Mouse (Mus musculus): Measurements from ENCODE around the gene Fam136a. TPM values are rescaled to one million over a fixed set of nuclear protein-coding genes. Genes with fewer than 3 reads are reported as not detected.
"Not testable (repeated sequence)": the region's sequence is repeated elsewhere in the genome, so short reads cannot be mapped to it uniquely, and the experiment has no call there.

Fam136a gene
- 10 to 100 TPM; 11.9 to 15.1 TPM for total RNA-seq (2021)
- long read RNA-seq, experiment 1, transcript Fam136a-201 (3 exons, 1,643 nt), result major isoform, 30 of 42 reads
- long read RNA-seq, experiment 1, partial matches to known transcripts, result 2 of 42 reads
- long read RNA-seq, experiment 1, other reads (novel, unspliced or antisense), result 10 of 42 reads
- long read RNA-seq, experiment 2, transcript Fam136a-201 (3 exons, 1,643 nt), result major isoform, 39 of 50 reads
- long read RNA-seq, experiment 2, partial matches to known transcripts, result 2 of 50 reads
- long read RNA-seq, experiment 2, other reads (novel, unspliced or antisense), result 9 of 50 reads

- peak; percentile 91 to 93 for DNase-seq
- intact Hi-C loops (cut with DNase I), result loop anchor here (2.0 kb wide), 1 partner anchor 35 kb away; no protein-coding TSS in a partner anchor
These were observed at the start of gene Fam136a for GRCm38 (mm10) chr6:86365371-86366124. Fam136a (plus strand) TSS chr6:86365646.

- DNase-seq, result no peak
- intact Hi-C loops (cut with DNase I), result no loop called here
These were observed 48.4 kb upstream of the Fam136a start for GRCm38 (mm10) chr6:86317066-86317465.

GRCm38 (mm10) chr6:86318855-86319254 lies 46.6 kb upstream of the Fam136a start:
- intact Hi-C loops (cut with DNase I), result no loop called here
- no peak for DNase-seq

GRCm38 (mm10) chr6:86322031-86322563 lies 43.3 kb upstream of the Fam136a start:
- DNase-seq, result no peak
- intact Hi-C loops (cut with DNase I), result no loop called here

- no peak for DNase-seq
- intact Hi-C loops (cut with DNase I), result no loop called here
These were observed 42.5 kb upstream of the Fam136a start for GRCm38 (mm10) chr6:86322991-86323390.

GRCm38 (mm10) chr6:86324400-86324799 lies 41.0 kb upstream of the Fam136a start:
- no peak for DNase-seq
- intact Hi-C loops (cut with DNase I), result no loop called here

GRCm38 (mm10) chr6:86325646-86326045 lies 39.8 kb upstream of the Fam136a start:
- intact Hi-C loops (cut with DNase I), result no loop called here
- DNase-seq, result no peak

- intact Hi-C loops (cut with DNase I), result no loop called here
- DNase-seq, result no peak
These were observed 38.6 kb upstream of the Fam136a start for GRCm38 (mm10) chr6:86326866-86327265.

GRCm38 (mm10) chr6:86328369-86328768 lies 37.1 kb upstream of the Fam136a start:
- intact Hi-C loops (cut with DNase I), result no loop called here
- DNase-seq, result no peak

GRCm38 (mm10) chr6:86329943-86330342 lies 35.5 kb upstream of the Fam136a start:
- DNase-seq, result no peak
- intact Hi-C loops (cut with DNase I), result no loop called here

- DNase-seq, result no peak
- intact Hi-C loops (cut with DNase I), result no loop called here
These were observed 30.2 kb upstream of the Fam136a start for GRCm38 (mm10) chr6:86335121-86335849.

- intact Hi-C loops (cut with DNase I), result no loop called here
These were observed 29.6 kb upstream of the Fam136a start for GRCm38 (mm10) chr6:86335860-86336259.

GRCm38 (mm10) chr6:86336340-86336739 lies 29.1 kb upstream of the Fam136a start:
- intact Hi-C loops (cut with DNase I); DNase-seq: not testable (repeated sequence)

More at GRCm38 (mm10) chr6:86335860-86336259, 29.6 kb upstream of the Fam136a start:
- DNase-seq, result no peak

- no peak for DNase-seq
These were observed 21.8 kb upstream of the Fam136a start for GRCm38 (mm10) chr6:86343656-86344055.

GRCm38 (mm10) chr6:86346063-86346462 lies 19.4 kb upstream of the Fam136a start:
- no peak for DNase-seq
- intact Hi-C loops (cut with DNase I), result no loop called here

More at GRCm38 (mm10) chr6:86343656-86344055, 21.8 kb upstream of the Fam136a start:
- intact Hi-C loops (cut with DNase I), result no loop called here

- intact Hi-C loops (cut with DNase I), result no loop called here
- no peak for DNase-seq
These were observed 16.2 kb upstream of the Fam136a start for GRCm38 (mm10) chr6:86349257-86349656.

GRCm38 (mm10) chr6:86354948-86355347 lies 10.5 kb upstream of the Fam136a start:
- intact Hi-C loops (cut with DNase I), result loop anchor here (10.0 kb wide), 1 partner anchor 330 kb away; the partner anchor contains the start of gene Add2
- DNase-seq, result no peak

GRCm38 (mm10) chr6:86356956-86357355 lies 8.5 kb upstream of the Fam136a start:
- DNase-seq, result no peak
- intact Hi-C loops (cut with DNase I), result loop anchor here (10.0 kb wide), 1 partner anchor 332 kb away; the partner anchor contains the start of gene Add2

GRCm38 (mm10) chr6:86360691-86361090 lies 4.8 kb upstream of the Fam136a start:
- intact Hi-C loops (cut with DNase I), result loop anchor here (5.0 kb wide), 3 partner anchors 168 to 233 kb away; no protein-coding TSS in a partner anchor
- DNase-seq, result no peak

- no peak for DNase-seq
- intact Hi-C loops (cut with DNase I), result loop anchor here (5.0 kb wide), 3 partner anchors 169 to 234 kb away; no protein-coding TSS in a partner anchor
These were observed 4.1 kb upstream of the Fam136a start for GRCm38 (mm10) chr6:86361373-86361772.
